Mouse (Mus musculus): ENCODE results near the gene Sema4g. TPM values are rescaled to one million over a fixed set of nuclear protein-coding genes. Genes with fewer than 3 reads are reported as not detected.
"Not testable (repeated sequence)": the region's sequence is repeated elsewhere in the genome, so short reads cannot be mapped to it uniquely, and the experiment has no call there.

Sema4g gene
- total RNA-seq, 1 experiment, result 3.8 TPM

- H3K4me1 ChIP-seq (ENCODE audit: control insufficient read depth in 2 of 2, insufficient read depth in 2 of 2, low read length in 2 of 2, poor library complexity in 1 of 2), result peaks cover 2 to 30% of the 10 kb centered on the region in 2 experiments; a peak in 2 of 4 replicates
- no peak overlapping the region for H3K27ac ChIP-seq (ENCODE audit: insufficient read depth, low read depth, low read length, poor library complexity, severe bottlenecking)
- in situ Hi-C loops (cut with MboI; ENCODE audit: low sequenced_read_pairs in 2 of 2, unreplicated experiment in 2 of 2), result no loop called here
- no peaks in the 10 kb centered on the region for H3K9me3 ChIP-seq (ENCODE audit: control insufficient read depth, insufficient read depth, low read depth, low read length)
- H3K36me3 ChIP-seq (ENCODE audit: control insufficient read depth, insufficient read depth, low read length, poor library complexity, severe bottlenecking), result no peaks in the 10 kb centered on the region
- H3K9ac ChIP-seq (ENCODE audit: insufficient read depth, low read depth, low read length, poor library complexity, severe bottlenecking), result 0 out of 2 replicates have a peak overlapping the region, but pooled peaks have one; percentile 33
- no peak for DNase-seq (ENCODE audit: low read depth, low spot score)
- H3K4me3 ChIP-seq (ENCODE audit: insufficient read depth in 1 of 2, low read depth in 1 of 2, low read length in 2 of 2, poor library complexity in 1 of 2, severe bottlenecking in 1 of 2), result no peak overlapping the region; a peak in 1 of 4 replicates
- TF ChIP-seq HCFC1 (IDR thresholded peaks at IDR 0.05; ENCODE audit: borderline replicate concordance, insufficient read depth, low read length) (no peak), MAFK (IDR thresholded peaks at IDR 0.05; ENCODE audit: insufficient read depth, low read depth, low read length) (no peak), ZNF384 (IDR thresholded peaks at IDR 0.05; ENCODE audit: low read depth, low read length) (no peak), ZC3H11A (IDR thresholded peaks at IDR 0.05; ENCODE audit: borderline replicate concordance, low read depth, low read length) (no peak), CHD2 (IDR thresholded peaks at IDR 0.05; ENCODE audit: low read depth, low read length) (no peak)
Observed at GRCm38 (mm10) chr19:45032570-45033332, 43.9 kb downstream of the Sema4g start.

- in situ Hi-C loops (cut with MboI; ENCODE audit: low sequenced_read_pairs in 2 of 2, unreplicated experiment in 2 of 2), result no loop called here
- Histone ChIP-seq H3K9me3 (ENCODE audit: control insufficient read depth, insufficient read depth, low read depth, low read length) (no peaks in the 10 kb centered on the region), H3K9ac (ENCODE audit: insufficient read depth, low read depth, low read length, poor library complexity, severe bottlenecking) (no peak overlapping the region), H3K4me3 (ENCODE audit: insufficient read depth in 1 of 2, low read depth in 1 of 2, low read length in 2 of 2, poor library complexity in 1 of 2, severe bottlenecking in 1 of 2) (no peak overlapping the region), H3K36me3 (ENCODE audit: control insufficient read depth, insufficient read depth, low read length, poor library complexity, severe bottlenecking) (no peaks in the 10 kb centered on the region), H3K27ac (ENCODE audit: insufficient read depth, low read depth, low read length, poor library complexity, severe bottlenecking) (no peak overlapping the region), H3K4me1 (ENCODE audit: control insufficient read depth in 2 of 2, insufficient read depth in 2 of 2, low read length in 2 of 2, poor library complexity in 1 of 2) (peaks cover 0 to 18% of the 10 kb centered on the region in 2 experiments; a peak in 2 of 4 replicates)
- no peak for DNase-seq (ENCODE audit: low read depth, low spot score)
- no peak for TF ChIP-seq HCFC1 (IDR thresholded peaks at IDR 0.05; ENCODE audit: borderline replicate concordance, insufficient read depth, low read length)
- TF ChIP-seq MAFK (IDR thresholded peaks at IDR 0.05; ENCODE audit: insufficient read depth, low read depth, low read length), result no peak
- TF ChIP-seq CHD2 (IDR thresholded peaks at IDR 0.05; ENCODE audit: low read depth, low read length), result no peak
Observed at GRCm38 (mm10) chr19:45036867-45037266, 48.0 kb downstream of the Sema4g start.

GRCm38 (mm10) chr19:45038198-45038597 lies 49.3 kb downstream of the Sema4g start:
- DNase-seq (ENCODE audit: low read depth, low spot score); H3K9ac ChIP-seq (ENCODE audit: insufficient read depth, low read depth, low read length, poor library complexity, severe bottlenecking); H3K36me3 ChIP-seq (ENCODE audit: control insufficient read depth, insufficient read depth, low read length, poor library complexity, severe bottlenecking); H3K9me3 ChIP-seq (ENCODE audit: control insufficient read depth, insufficient read depth, low read depth, low read length); H3K27ac ChIP-seq (ENCODE audit: insufficient read depth, low read depth, low read length, poor library complexity, severe bottlenecking); H3K4me3 ChIP-seq (ENCODE audit: insufficient read depth in 1 of 2, low read depth in 1 of 2, low read length in 2 of 2, poor library complexity in 1 of 2, severe bottlenecking in 1 of 2); in situ Hi-C loops (cut with MboI; ENCODE audit: low sequenced_read_pairs in 2 of 2, unreplicated experiment in 2 of 2): not testable (repeated sequence)
- peaks cover 0 to 16% of the 10 kb centered on the region in 2 experiments; a peak in 2 of 4 replicates for H3K4me1 ChIP-seq (ENCODE audit: control insufficient read depth in 2 of 2, insufficient read depth in 2 of 2, low read length in 2 of 2, poor library complexity in 1 of 2)

- H3K27ac ChIP-seq (ENCODE audit: insufficient read depth, low read depth, low read length, poor library complexity, severe bottlenecking), result no peak overlapping the region
- peak overlapping the region; percentile 19 to 45; a peak in 2 of 4 replicates for H3K4me3 ChIP-seq (ENCODE audit: insufficient read depth in 1 of 2, low read depth in 1 of 2, low read length in 2 of 2, poor library complexity in 1 of 2, severe bottlenecking in 1 of 2)
- H3K9ac ChIP-seq (ENCODE audit: insufficient read depth, low read depth, low read length, poor library complexity, severe bottlenecking), result no peak overlapping the region
- in situ Hi-C loops (cut with MboI; ENCODE audit: low sequenced_read_pairs in 2 of 2, unreplicated experiment in 2 of 2), result no loop called here
- H3K4me1 ChIP-seq (ENCODE audit: control insufficient read depth in 2 of 2, insufficient read depth in 2 of 2, low read length in 2 of 2, poor library complexity in 1 of 2), result peaks cover 0 to 19% of the 10 kb centered on the region in 2 experiments; a peak in 2 of 4 replicates
- TF ChIP-seq MAFK (IDR thresholded peaks at IDR 0.05; ENCODE audit: insufficient read depth, low read depth, low read length) (no peak), CHD2 (IDR thresholded peaks at IDR 0.05; ENCODE audit: low read depth, low read length) (no peak), ZNF384 (IDR thresholded peaks at IDR 0.05; ENCODE audit: low read depth, low read length) (no peak)
- H3K36me3 ChIP-seq (ENCODE audit: control insufficient read depth, insufficient read depth, low read length, poor library complexity, severe bottlenecking), result no peaks in the 10 kb centered on the region
- H3K9me3 ChIP-seq (ENCODE audit: control insufficient read depth, insufficient read depth, low read depth, low read length), result no peaks in the 10 kb centered on the region
- no peak for DNase-seq (ENCODE audit: low read depth, low spot score)
Observed at GRCm38 (mm10) chr19:45040214-45040613, 51.3 kb downstream of the Sema4g start.

- Histone ChIP-seq H3K9me3 (ENCODE audit: control insufficient read depth, insufficient read depth, low read depth, low read length) (no peaks in the 10 kb centered on the region), H3K36me3 (ENCODE audit: control insufficient read depth, insufficient read depth, low read length, poor library complexity, severe bottlenecking) (no peaks in the 10 kb centered on the region), H3K4me3 (ENCODE audit: insufficient read depth in 1 of 2, low read depth in 1 of 2, low read length in 2 of 2, poor library complexity in 1 of 2, severe bottlenecking in 1 of 2) (no peak overlapping the region), H3K9ac (ENCODE audit: insufficient read depth, low read depth, low read length, poor library complexity, severe bottlenecking) (no peak overlapping the region), H3K4me1 (ENCODE audit: control insufficient read depth in 2 of 2, insufficient read depth in 2 of 2, low read length in 2 of 2, poor library complexity in 1 of 2) (peaks cover 0 to 23% of the 10 kb centered on the region in 2 experiments; a peak in 1 of 4 replicates), H3K27ac (ENCODE audit: insufficient read depth, low read depth, low read length, poor library complexity, severe bottlenecking) (no peak overlapping the region)
- in situ Hi-C loops (cut with MboI; ENCODE audit: low sequenced_read_pairs in 2 of 2, unreplicated experiment in 2 of 2), result no loop called here
- no peak for DNase-seq (ENCODE audit: low read depth, low spot score)
- no peak for TF ChIP-seq MAFK (IDR thresholded peaks at IDR 0.05; ENCODE audit: insufficient read depth, low read depth, low read length)
- TF ChIP-seq HCFC1 (IDR thresholded peaks at IDR 0.05; ENCODE audit: borderline replicate concordance, insufficient read depth, low read length), result no peak
- TF ChIP-seq ZC3H11A (IDR thresholded peaks at IDR 0.05; ENCODE audit: borderline replicate concordance, low read depth, low read length), result no peak
- TF ChIP-seq ZNF384 (IDR thresholded peaks at IDR 0.05; ENCODE audit: low read depth, low read length), result no peak
- TF ChIP-seq CHD2 (IDR thresholded peaks at IDR 0.05; ENCODE audit: low read depth, low read length), result no peak
Observed at GRCm38 (mm10) chr19:45044389-45044927, 55.6 kb downstream of the Sema4g start.

All from ES-E14 (cell line).